Mouse (Mus musculus): ENCODE measurements around the gene Eya2.
A peak's percentile ranks its signal among the peaks of the same experiment; 100 is the strongest.

The Eya2 gene

DNA sequence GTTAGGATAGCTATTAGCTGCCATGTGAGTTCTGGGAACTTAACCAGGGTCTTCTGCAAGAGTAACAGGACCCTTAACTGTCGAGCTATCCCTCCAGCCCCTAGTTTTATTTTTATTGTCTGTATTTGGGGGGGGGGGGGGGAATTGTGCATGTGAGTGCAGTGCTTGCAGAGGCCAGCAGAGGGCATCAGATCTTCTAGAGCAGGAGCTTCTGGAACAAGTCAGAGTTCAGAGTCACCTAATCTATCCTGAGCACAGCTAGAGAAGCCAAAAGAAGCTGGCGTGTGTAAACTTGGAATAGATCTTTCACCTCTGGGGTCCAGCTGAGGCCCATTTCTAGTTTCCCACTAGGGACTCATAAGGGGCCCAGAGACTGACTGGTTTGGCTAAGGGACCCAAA lies 1.1 kb upstream of the Eya2 start:
- DNase-seq (ENCODE audit: low spot score in 2 of 2) = no peak

DNA sequence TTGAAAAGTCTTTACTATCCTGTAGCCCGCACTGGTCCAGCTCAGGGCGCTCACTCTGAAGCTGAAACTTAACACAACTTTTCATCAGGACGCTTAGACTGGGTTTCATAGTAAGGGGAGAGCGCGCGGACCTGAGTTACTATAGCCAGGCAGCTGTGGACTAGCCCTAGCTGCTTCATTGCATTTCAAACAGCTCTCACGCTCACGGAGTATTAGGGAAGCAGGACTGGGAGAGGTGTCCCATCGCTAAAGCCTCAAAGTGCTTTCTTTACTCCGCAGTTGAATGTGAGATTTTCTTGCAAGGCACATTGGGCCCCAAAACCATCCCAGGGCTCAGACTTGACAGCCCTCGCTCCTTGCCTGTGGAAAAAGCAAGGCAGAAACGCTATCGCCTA lies 841 bp downstream of the Eya2 start:
- no peak for DNase-seq (ENCODE audit: low spot score in 2 of 2)

- DNase-seq (ENCODE audit: low spot score in 2 of 2) = no peak
Observed at GRCm38 (mm10) chr2:165596141-165596540, 1.3 kb downstream of the Eya2 start.

GRCm38 (mm10) chr2:165597536-165597935 lies 2.7 kb downstream of the Eya2 start:
- no peak for DNase-seq (ENCODE audit: low spot score in 2 of 2)

DNA sequence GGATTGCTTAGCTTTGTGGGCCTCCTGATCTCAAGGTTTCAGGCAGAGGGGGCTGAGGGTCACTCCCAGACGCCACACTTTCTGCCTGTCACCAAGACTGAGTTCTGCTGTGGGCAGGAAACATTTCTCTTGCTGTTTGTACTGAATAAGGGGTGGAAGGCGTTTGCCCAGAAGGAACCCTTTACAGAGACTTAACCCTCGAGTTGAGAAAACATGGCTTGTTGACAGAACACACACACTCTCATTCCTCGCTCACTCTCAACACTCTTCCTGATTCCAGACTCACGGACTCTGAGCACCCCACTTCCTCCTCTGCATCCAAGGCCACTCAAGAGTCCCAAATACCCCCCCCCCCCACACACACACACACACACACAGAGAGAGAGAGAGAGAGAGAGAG lies 3.3 kb downstream of the Eya2 start:
- DNase-seq (ENCODE audit: low spot score in 2 of 2) = no peak

DNA sequence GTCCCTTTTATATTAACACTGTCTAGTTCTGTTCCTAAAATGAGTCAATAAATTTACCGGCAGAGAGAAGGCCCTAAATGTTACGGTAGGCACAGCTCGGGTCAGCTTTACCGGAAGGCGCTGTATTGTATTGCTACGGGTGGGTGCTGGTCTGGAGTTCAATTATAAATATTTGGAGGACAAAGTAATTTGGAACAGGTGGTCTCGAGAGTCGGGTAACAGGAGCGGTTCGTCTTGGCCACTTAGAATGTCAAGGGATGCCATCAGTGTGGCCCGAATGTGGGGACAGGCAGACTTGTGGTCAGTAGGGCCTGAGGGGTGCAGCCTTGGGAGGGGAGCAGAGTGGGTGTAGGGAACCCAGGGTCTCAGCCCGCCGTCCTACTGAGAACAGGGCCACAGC lies 4.7 kb downstream of the Eya2 start:
- DNase-seq (ENCODE audit: low spot score in 2 of 2) = no peak

GRCm38 (mm10) chr2:165600926-165601325 lies 6.1 kb downstream of the Eya2 start:
- DNase-seq (ENCODE audit: low spot score in 2 of 2) = no peak

DNA sequence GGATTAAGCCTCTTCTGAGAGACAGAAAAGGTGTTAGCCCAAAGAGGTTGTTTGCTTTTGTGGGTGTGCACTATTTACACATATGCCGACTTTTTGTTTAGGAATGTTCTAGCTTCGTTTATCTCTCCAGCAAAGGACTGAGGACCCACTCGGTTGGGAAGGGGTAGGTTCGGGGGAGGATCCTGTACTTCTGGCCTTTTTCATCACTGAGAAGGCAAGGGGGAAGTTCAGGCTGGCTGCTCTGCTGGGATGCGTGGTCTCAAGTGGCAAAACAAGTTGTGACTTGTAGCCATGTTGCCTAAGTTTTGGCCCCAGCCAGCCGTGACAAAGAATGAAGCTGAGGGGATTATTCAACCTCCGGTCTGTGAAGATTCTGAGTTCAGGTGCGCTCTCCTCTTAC lies 6.8 kb downstream of the Eya2 start:
- no peak for DNase-seq (ENCODE audit: low spot score in 2 of 2)

GRCm38 (mm10) chr2:165603775-165604174 lies 8.9 kb downstream of the Eya2 start:
- DNase-seq (ENCODE audit: low spot score in 2 of 2) = no peak

- DNase-seq (ENCODE audit: low spot score in 2 of 2) = no peak
Observed at GRCm38 (mm10) chr2:165611551-165612253, 16.9 kb downstream of the Eya2 start.

DNA sequence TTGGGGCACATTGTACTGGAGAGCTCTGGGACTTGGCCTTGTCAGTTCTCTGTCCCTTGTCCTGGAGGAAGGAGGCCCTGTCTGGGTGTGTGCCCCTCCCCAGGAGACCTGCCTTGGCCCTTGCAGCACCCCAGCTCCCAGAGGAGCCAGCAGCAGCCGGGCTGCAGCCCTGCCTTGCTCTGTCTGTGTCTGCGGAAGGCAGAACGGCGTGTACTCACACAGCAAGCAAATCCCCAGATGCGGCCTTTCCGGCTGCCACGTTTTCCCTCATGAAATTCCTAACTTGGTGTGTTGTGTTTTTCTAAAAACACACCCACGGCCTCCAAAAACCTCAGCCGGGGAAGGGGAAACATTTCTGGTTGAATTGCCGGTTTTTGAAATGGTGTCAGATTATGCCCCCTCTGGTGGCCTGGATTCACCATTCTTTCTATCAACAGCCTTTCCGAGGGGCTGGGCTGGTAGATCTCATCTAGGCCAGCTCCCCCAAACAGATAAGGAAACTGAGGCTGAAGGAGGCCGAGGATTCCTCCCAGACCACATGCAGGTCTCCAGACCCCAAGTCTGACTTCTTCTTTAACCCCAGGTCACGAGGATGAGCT lies 19.0 kb downstream of the Eya2 start:
- no peak for DNase-seq (ENCODE audit: low spot score in 2 of 2)

- no peak for DNase-seq (ENCODE audit: low spot score in 2 of 2)
Observed at GRCm38 (mm10) chr2:165621488-165621887, 26.7 kb downstream of the Eya2 start.

- no peak for DNase-seq (ENCODE audit: low spot score in 2 of 2)
Observed at GRCm38 (mm10) chr2:165622596-165622995, 27.8 kb downstream of the Eya2 start.

DNA sequence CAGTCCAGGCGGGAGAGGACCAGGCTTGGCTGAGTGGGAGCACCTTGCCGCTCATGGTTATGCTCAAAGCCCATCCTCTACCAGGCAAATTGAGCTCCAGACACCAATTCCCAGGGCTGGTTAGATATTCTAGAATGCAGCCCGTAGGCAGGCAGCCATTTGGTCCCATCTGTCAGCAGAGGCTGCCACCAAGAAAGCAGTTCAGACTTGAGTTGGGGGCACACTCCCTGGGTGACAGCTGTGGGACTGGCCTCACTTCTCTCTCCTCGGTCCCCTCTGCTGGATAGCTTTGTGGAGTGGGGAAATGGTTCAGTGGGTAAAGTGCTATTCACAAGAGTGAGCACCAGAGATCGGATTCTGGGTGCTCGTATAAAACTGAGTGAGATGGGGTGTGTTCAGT lies 32.0 kb downstream of the Eya2 start:
- peak in 1 of 2 experiments; percentile 22 for DNase-seq (ENCODE audit: low spot score in 2 of 2)

GRCm38 (mm10) chr2:165627974-165628373 lies 33.1 kb downstream of the Eya2 start:
- no peak for DNase-seq (ENCODE audit: low spot score in 2 of 2)

- DNase-seq (ENCODE audit: low spot score in 2 of 2) = peak in 1 of 2 experiments; percentile 34
Observed at GRCm38 (mm10) chr2:165629900-165630299, 35.1 kb downstream of the Eya2 start.

- peak in 1 of 2 experiments; percentile 37 for DNase-seq (ENCODE audit: low spot score in 2 of 2)
Observed at GRCm38 (mm10) chr2:165633011-165633785, 38.4 kb downstream of the Eya2 start.

GRCm38 (mm10) chr2:165634481-165634880 lies 39.6 kb downstream of the Eya2 start:
- peak in 1 of 2 experiments; percentile 54 for DNase-seq (ENCODE audit: low spot score in 2 of 2)

GRCm38 (mm10) chr2:165639075-165639755 lies 44.4 kb downstream of the Eya2 start:
- no peak for DNase-seq (ENCODE audit: low spot score in 2 of 2)

DNA sequence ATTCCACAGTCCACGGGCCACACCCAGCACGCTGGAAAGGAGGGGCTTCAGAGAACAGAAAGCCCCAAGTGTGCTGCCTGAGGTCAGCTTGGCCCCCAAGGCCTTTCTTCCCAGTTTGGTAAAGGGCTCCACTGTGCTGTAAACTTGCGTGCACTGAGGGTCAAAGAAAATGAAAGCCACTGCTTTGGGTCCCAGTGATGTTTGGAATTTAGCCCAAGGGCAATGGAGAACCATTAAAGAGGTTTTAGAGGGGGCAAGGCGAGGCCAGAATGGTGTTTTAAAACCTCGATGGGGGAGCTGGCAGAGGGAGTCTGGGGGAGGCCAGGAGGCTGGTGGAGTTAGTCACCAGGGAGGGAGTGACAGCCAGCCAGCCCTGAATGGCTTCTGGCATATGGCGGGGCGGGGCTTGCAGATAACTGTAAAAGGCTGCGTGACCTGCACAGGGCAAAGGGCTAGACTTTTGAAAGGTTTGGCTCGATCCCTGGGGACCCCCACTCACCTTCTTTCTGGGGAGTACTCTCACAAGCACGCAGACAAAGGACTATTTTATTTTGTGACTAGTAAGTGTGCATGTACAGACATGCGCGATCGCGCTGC lies 47.2 kb downstream of the Eya2 start:
- no peak for DNase-seq (ENCODE audit: low spot score in 2 of 2)

DNA sequence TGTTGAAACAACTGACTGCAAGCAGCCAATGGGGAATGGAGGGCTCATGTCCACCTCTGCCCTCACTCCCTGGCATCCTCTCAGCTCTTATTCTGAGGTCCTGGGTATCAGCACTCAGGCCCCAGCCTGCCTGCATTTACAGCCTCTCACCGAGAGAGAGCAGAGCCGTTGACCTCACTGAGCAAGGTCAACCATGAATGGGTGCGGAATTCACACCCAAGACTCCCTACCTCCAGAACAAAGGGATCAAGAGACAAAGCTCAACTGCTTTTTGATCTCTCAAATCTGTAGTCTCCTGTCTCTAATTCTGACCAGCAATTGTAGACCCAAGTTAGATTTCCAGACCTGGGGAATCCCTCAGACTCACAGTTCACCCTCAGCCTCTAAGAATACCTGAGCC lies 48.8 kb downstream of the Eya2 start:
- DNase-seq (ENCODE audit: low spot score in 2 of 2) = no peak

- DNase-seq (ENCODE audit: low spot score in 2 of 2) = no peak
Observed at GRCm38 (mm10) chr2:165644057-165644456, 49.2 kb downstream of the Eya2 start.

Data from cerebellum, postnatal 4 days (tissue).